In genomic region chr5:89839627-89840026, GRCm38 (mm10) we compare ENCODE assay signal across 9 mouse cellular contexts. TPM values are rescaled to one million over a fixed set of nuclear protein-coding genes. Genes with fewer than 3 reads are reported as not detected.
DNase-seq lines count a peak whose midpoint lies in the region; ATAC-seq and TF ChIP-seq lines count a peak whose summit lies in the region.
"Had no signal": no experiment of that assay in that cellular context is flagged by ENCODE, and none has a peak within 500 bp of the region (broad histone marks: within the 10 kb centered on the region; RNA-seq: fewer than 3 reads in every experiment).

No protein-coding gene starts in this region.

- intact Hi-C loops in gastrocnemius, adult 2 months (cut with DNase I): loop anchor here (2.0 to 10.0 kb wide), 4 partner anchors 43 to 355 kb away; partner anchors contain the start of gene Adamts3
- intact Hi-C loops in gastrocnemius, postnatal 36 days (cut with DNase I): loop anchor here (2.0 to 10.0 kb wide), 3 partner anchors 43 to 355 kb away; partner anchors contain the start of gene Adamts3

- peak; percentile 70 for ATAC-seq in megakaryocyte-erythroid progenitor cell, adult 5-6 weeks (replicated peaks; ENCODE audit: low FRiP score, low TSS enrichment, poor library complexity, severe bottlenecking)

- no peak overlapping the region for H3K27ac ChIP-seq in gastrocnemius, adult 2 months
- H3K27ac ChIP-seq: liver, embryonic 13.5 days had no signal

- H3K4me3 ChIP-seq in gastrocnemius, adult 2 months: no peak overlapping the region
- H3K4me3 ChIP-seq: liver, embryonic 13.5 days had no signal

- peak; percentile 69 for TF ChIP-seq CTCF in gastrocnemius, adult 2 months (IDR thresholded peaks at IDR 0.05)

- peak; percentile 66 for DNase-seq in gastrocnemius, adult 2 months
- DNase-seq in gastrocnemius, postnatal 36 days: no peak
- peak; percentile 19 for DNase-seq in thymus, postnatal 4 days
- DNase-seq in thymus, postnatal 14 days: no peak
- peak; percentile 7 for DNase-seq in induced T-regulatory cell, adult 2 months (ENCODE audit: low read depth)
- no peak for DNase-seq in natural killer cell, adult 2 months (ENCODE audit: low spot score in 2 of 2)
- no peak for DNase-seq in spleen, adult 12 weeks (ENCODE audit: low spot score)
- DNase-seq: liver, embryonic 13.5 days had no signal

RNA-seq across cellular contexts. Expression of gene Adamts3, which starts 43.5 kb away (rescaled TPM):
- total RNA-seq in gastrocnemius, adult 2 months (2021): 1 to 10 TPM in 1 of 2 experiments, under 1 TPM in 1; 0.87 to 3.4 TPM
- total RNA-seq in gastrocnemius, postnatal 36 days (2021): 1 to 10 TPM; 1.7 to 1.9 TPM
- total RNA-seq in megakaryocyte-erythroid progenitor cell, adult 5-6 weeks (2014; fragmentation: Nextera tagmentation): 20.8 and 27.4 TPM in 2 replicates
- 16.0 and 24.2 TPM in 2 replicates for total RNA-seq in megakaryocyte-erythroid progenitor cell, adult 5-6 weeks (2017)

Comparison
In these comparisons a context has a peak if more than half of its experiments do, and no peak if none do; other contexts are left out.
1. DNase-seq: peak in gastrocnemius, adult 2 months (single experiment), thymus, postnatal 4 days (single experiment) and induced T-regulatory cell, adult 2 months (single experiment); none in gastrocnemius, postnatal 36 days (0 of 2), thymus, postnatal 14 days (single experiment), natural killer cell, adult 2 months (0 of 2) and spleen, adult 12 weeks (single experiment).